Mouse (Mus musculus) forebrain, postnatal 0 days (tissue): ENCODE data around the gene Foxl2. TPM values are rescaled to one million over a fixed set of nuclear protein-coding genes. Genes with fewer than 3 reads are reported as not detected.

ENCODE experiments used
- ATAC-seq: fragments of 200-750 bp; cut with Nextera tagmentation; 2 replicates; pipeline ENCODE4 v1.8.0; 2017; ENCODE audit warnings: mild to moderate bottlenecking, moderate library complexity
- DNase-seq: peaks from one replicate; pipeline ENCODE4 v3.0.0-alpha.2; 2015
- H3K27ac ChIP-seq: fragments of 300-500 bp; sonication (generic); 2 replicates; pipeline ENCODE4 v1.5.1; 2014; ENCODE audit warnings: low read depth, mild to moderate bottlenecking, antibody characterized with exemption, low read length, moderate library complexity, mixed read lengths
- H3K27me3 ChIP-seq: fragments of 300-500 bp; sonication (generic); 2 replicates; pipeline ENCODE4 v1.6.1; 2014; ENCODE audit warnings: mild to moderate bottlenecking, low read length, mixed read lengths; ENCODE audit not compliant: insufficient read depth
- H3K36me3 ChIP-seq: fragments of 300-500 bp; sonication (generic); 2 replicates; pipeline ENCODE4 v1.6.1; 2014; ENCODE audit warnings: mild to moderate bottlenecking, moderate library complexity; ENCODE audit not compliant: insufficient read depth
- H3K4me1 ChIP-seq: fragments of 300-500 bp; sonication (generic); 2 replicates; pipeline ENCODE4 v1.6.1; 2014; ENCODE audit warnings: antibody characterized with exemption; ENCODE audit not compliant: insufficient read depth
- H3K4me2 ChIP-seq: fragments of 300-500 bp; sonication (generic); 2 replicates; pipeline ENCODE4 v1.6.1; 2014; ENCODE audit warnings: low read depth, mild to moderate bottlenecking, moderate library complexity
- H3K4me3 ChIP-seq: fragments of 300-500 bp; sonication (generic); 2 replicates; pipeline ENCODE4 v1.5.1; 2014; ENCODE audit warnings: low read depth, low read length, mixed read lengths
- H3K9ac ChIP-seq: fragments of 300-500 bp; sonication (generic); 2 replicates; pipeline ENCODE4 v1.6.1; 2014; ENCODE audit warnings: mild to moderate bottlenecking
- H3K9me3 ChIP-seq: fragments of 300-500 bp; sonication (generic); 2 replicates; pipeline ENCODE4 v1.6.1; 2016; ENCODE audit warnings: low read length
- CTCF ChIP-seq: sonication (generic); IDR thresholded peaks from 2 replicates; pipeline ENCODE4 v1.5.1; 2016; ENCODE audit warnings: antibody characterized with exemption, control low read depth, low read depth
- WGBS: fragments of 180-500 bp; shearing (Covaris S2); extraction: QIAGEN DNeasy Blood & Tissue Kit; methylation state at CpG from one replicate; pipeline ENCODE4 v1.1.7; 2014; 5-methylcytosine and 5-hydroxymethylcytosine counted together
- polyA plus RNA-seq: library from polyadenylated mRNA; unstranded; fragments of >200 nt; fragmentation: Nextera tagmentation; extraction: Ambion mirVana; gene quantifications from 2 replicates; pipeline ENCODE4 v1.2.1, GENCODE M21; 2015
- total RNA-seq: library from RNA; depleted of rRNA; stranded (reverse); fragments of >200 nt; gene quantifications from 2 replicates; pipeline ENCODE4 v1.2.3, GENCODE M21; 2014

The Foxl2 gene
- total and polyA plus RNA-seq, 2 experiments from 2014 or later, result 0.61 to 0.71 TPM

DNA sequence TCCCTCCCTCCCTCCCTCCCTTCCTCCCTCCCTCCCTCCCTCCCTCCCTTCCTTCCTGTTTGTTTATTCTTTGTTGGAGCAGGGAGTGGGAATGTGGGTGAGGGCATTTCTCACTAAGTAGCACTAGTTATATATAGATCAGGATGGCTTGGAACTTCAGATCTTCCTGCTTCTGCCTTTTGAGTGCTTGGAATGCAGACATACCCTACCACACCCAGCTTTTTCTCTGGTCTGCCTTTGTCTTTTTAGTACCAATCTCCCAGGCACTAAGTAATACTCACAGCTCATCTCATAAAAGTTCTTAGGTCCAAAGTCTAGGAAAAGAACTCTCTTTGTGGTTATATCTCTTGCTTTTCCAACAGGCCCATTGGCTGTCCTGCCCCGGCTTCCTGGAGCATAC lies 21.0 kb downstream of the Foxl2 start:
- H3K4me3 ChIP-seq, result no peak overlapping the region
- H3K9me3 ChIP-seq, result no peaks in the 10 kb centered on the region
- peaks cover 52% of the 10 kb centered on the region for H3K27me3 ChIP-seq
- 94% methylated on average over 1 of the region's 1 CpGs for WGBS
- H3K36me3 ChIP-seq, result no peaks in the 10 kb centered on the region
- no peak for TF ChIP-seq CTCF
- H3K27ac ChIP-seq, result no peak overlapping the region
- DNase-seq (no peak), ATAC-seq (no peak)
- H3K4me1 ChIP-seq, result no peaks in the 10 kb centered on the region
- no peak overlapping the region for H3K4me2 ChIP-seq
- no peak overlapping the region for H3K9ac ChIP-seq

DNA sequence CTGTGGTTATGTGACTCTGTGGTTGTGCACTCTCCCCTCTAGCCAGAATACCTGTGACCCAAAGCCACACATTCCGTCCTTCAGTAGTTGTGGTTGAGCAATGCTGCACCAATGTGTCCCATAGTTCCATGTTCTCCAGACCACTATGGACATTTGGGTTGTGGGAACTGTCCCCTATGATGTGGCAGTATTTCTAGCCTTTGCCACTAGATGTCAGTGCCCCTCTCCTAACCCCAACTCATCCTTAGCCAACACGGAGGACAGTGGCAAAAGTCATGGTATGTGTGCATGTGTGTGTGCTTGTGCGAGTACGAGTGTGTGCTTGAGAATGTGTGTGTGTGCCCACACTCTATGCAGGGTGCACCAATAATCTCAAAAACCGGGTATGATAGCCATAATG lies 21.4 kb downstream of the Foxl2 start:
- TF ChIP-seq CTCF, result peak; percentile 64
- Histone ChIP-seq H3K9ac (no peak overlapping the region), H3K36me3 (no peaks in the 10 kb centered on the region), H3K4me3 (no peak overlapping the region), H3K27ac (no peak overlapping the region), H3K9me3 (no peaks in the 10 kb centered on the region), H3K27me3 (peaks cover 49% of the 10 kb centered on the region), H3K4me2 (no peak overlapping the region), H3K4me1 (no peaks in the 10 kb centered on the region)
- whole genome bisulfite sequencing, result 48% methylated on average over 5 of the region's 5 CpGs
- ATAC-seq (no peak), DNase-seq (no peak)

DNA sequence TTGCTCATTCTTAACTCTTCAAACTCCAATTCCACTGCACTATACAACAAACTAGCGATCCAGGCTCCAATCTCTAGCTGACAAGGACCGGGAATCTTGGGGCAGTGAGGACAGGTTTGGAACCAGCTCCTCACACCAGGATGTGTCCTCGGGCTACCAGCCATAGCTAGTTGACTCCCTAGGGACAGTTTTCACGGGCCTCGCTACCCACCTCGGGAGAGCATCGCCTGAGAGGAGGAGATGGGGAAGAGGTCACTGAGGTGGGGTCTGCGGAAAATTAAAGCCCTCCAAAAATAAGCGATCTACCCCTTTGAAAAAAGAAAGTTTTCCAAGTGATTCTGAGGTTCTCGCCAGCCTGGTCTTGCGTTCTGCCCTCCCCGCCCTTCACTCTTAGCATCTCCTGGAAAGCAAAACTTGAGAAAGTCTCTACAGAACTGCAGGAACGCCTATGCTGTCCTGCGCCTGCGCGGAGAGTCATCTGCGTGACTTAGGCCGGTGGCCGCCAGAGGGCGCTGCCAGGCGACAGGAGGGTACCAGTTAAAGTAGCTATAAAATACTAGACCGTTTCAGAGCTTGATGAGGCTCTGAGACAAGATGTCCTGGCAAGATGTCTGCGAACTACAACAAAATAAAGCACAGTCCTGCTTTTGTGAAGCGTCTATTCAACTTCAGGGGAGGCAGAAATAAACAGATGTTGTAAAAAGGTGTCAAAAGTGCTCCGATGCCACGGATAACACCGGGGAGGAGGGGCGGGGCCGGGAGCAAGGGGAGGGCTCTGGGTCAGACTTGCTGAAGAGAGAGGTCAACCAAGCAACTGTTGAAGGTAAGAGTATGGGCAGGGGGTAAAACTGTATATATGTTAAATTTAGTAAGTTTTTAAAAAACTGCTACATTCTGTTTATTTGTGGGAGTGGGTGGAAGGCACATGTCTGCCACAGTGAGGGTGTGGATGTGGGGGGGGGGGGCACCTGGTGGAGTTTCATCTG lies 24.6 kb downstream of the Foxl2 start:
- WGBS, result 6% methylated on average over 29 of the region's 29 CpGs
- H3K27me3 ChIP-seq, result peaks cover 22% of the 10 kb centered on the region
- TF ChIP-seq CTCF, result peak; percentile 94

DNA sequence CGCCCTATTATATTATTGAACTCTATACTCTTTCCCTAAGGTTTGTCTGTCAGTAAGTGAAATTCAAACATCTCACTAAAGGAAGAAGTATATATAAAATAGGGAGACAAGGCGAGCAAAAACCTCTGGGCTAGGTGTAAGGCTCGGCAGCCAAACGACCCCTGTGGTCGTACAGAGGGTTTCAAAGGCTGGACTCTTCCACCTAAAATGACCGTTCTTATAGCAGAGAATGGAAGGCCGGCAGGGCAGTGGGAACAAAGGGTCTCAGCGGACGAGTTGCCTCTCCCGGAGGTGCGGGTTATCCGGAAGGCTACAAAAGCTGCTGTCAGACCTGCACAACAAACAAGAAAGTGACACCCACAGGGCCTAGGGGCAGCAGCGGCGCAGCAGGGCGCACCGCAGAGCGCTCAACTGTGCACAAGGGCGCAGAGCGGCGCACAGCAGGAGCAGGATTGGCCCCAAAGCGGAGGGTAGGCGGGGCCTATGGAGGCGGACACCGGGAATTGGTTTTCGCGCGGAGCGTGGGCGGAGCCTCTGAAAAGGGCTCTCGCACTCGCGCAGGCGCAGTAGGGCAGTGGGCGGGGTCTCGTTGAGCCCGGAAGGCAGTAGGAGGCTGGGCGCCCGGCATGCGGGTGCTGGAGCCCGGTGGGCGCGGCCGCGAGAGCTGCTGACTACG lies 30.9 kb downstream of the Foxl2 start, which contains the start of gene Faim:
Gene Faim (plus strand): TSS at position 574 of the 676 bp plus-strand sequence.
- peak; percentile 100 for DNase-seq
- Histone ChIP-seq H3K4me1 (peaks cover 8% of the 10 kb centered on the region), H3K27ac (no peak within 1 kb of the TSS), H3K9me3 (no peaks in the 10 kb centered on the region), H3K9ac (peak within 1 kb of the TSS; percentile 77), H3K36me3 (no peaks in the 10 kb centered on the region), H3K4me3 (peak within 1 kb of the TSS; percentile 91), H3K27me3 (0 out of 2 replicates have a peak, but pooled peaks cover 5% of the 10 kb centered on the region), H3K4me2 (peak within 1 kb of the TSS; percentile 53)
- ATAC-seq, result peak; percentile 98
- TF ChIP-seq CTCF, result peak; percentile 33; the same call in 1 of the 2 replicates
- 3% methylated on average over 45 of the region's 45 CpGs for WGBS

More for the DNA sequence above, 24.6 kb downstream of the Foxl2 start:
- H3K36me3 ChIP-seq, result no peaks in the 10 kb centered on the region
- no peak overlapping the region for H3K27ac ChIP-seq
- H3K9ac ChIP-seq, result no peak overlapping the region
- H3K4me2 ChIP-seq, result peak overlapping the region; percentile 36
- no peaks in the 10 kb centered on the region for H3K9me3 ChIP-seq
- DNase-seq (peak; percentile 90), ATAC-seq (peak; percentile 85)
- peak overlapping the region; percentile 16; the same call in 1 of the 2 replicates for H3K4me3 ChIP-seq
- H3K4me1 ChIP-seq, result no peaks in the 10 kb centered on the region

DNA sequence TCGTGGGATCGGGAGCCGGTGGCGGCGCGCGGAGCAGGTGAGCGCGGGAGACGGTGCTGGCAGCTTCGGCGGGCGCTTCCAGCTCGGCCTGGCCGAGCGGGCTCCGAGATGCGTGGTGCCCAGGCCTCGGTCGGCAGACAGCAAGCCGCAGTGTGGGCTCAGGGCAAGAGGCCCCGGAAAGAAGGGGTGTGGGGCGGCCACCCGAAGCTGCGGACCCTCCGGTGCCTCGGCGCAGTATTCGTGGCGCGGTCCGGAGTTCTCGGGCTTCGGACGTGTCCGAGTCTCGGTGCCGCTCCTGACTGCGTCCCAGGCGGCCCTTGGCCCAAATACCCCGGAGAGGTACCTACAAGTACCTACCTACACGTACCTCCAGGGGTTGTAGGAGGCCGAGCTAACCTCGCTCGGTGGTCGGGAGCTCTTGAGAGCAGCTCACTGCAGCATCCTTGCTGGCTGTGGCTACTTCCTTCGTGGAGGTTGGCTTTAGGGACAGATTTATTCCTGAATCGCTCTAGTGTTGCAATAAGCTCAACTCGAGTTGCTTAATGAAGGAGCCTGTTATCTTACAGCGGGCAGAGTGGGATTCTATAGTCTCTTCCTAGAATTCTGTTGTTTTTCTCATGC lies 31.5 kb downstream of the Foxl2 start:
- Histone ChIP-seq H3K9me3 (no peaks in the 10 kb centered on the region), H3K4me2 (peak overlapping the region; percentile 53), H3K4me1 (peaks cover 8% of the 10 kb centered on the region), H3K9ac (peak overlapping the region; percentile 77), H3K36me3 (no peaks in the 10 kb centered on the region), H3K27me3 (0 out of 2 replicates have a peak, but pooled peaks cover 5% of the 10 kb centered on the region), H3K27ac (no peak overlapping the region), H3K4me3 (peak overlapping the region; percentile 91)
- TF ChIP-seq CTCF, result no peak
- 2% methylated on average over 50 of the region's 50 CpGs for WGBS
- peak; percentile 58 for DNase-seq
- peak; percentile 66 for ATAC-seq

DNA sequence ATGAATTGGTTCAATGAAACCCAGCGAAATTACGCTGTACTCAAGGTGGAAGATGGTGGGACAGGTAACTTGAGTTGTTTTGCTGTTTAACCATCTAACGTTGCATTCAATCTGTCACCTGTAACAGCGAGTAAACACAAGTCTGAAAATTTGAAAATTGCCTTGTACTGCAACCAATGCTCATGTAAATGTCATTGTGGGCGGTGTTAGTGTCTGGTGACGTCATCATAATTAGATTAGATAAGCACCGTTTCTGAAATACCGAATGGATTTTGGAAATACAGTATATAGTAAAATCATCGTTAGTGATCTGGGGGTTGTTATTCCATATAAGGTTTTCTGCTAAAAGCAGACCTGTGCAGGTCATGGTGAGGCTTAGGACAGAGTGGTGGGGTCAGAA lies 32.0 kb downstream of the Foxl2 start:
- H3K27ac ChIP-seq, result no peak overlapping the region
- no peak for TF ChIP-seq CTCF
- no peaks in the 10 kb centered on the region for H3K9me3 ChIP-seq
- no peaks in the 10 kb centered on the region for H3K36me3 ChIP-seq
- H3K4me3 ChIP-seq, result peak overlapping the region; percentile 91
- 0 out of 2 replicates have a peak, but pooled peaks cover under 1% of the 10 kb centered on the region for H3K27me3 ChIP-seq
- ATAC-seq (no peak), DNase-seq (no peak)
- peaks cover 8% of the 10 kb centered on the region for H3K4me1 ChIP-seq
- peak overlapping the region; percentile 53 for H3K4me2 ChIP-seq
- WGBS, result 41% methylated on average over 9 of the region's 9 CpGs
- H3K9ac ChIP-seq, result peak overlapping the region; percentile 77
